In the genomic region with DNA sequence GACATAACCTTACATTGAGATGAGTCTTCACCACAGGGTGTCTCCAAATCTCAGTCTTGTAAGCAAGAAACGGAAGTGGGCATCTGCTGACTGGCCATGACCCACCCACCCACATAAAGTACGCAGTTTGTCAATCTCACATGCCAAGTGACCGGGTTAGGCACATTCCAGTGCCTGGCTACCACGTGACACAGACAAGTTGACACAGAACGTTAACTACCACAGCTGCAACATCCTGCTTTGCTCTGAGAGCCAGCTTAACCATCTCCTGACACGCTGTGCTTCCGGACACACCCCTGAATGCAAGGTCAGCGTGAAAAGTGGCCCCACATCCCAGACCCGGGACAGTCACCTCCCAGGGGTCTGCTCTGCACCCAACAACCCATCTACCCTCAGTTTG, we compare ENCODE assay signal across 16 mouse cellular contexts. TPM values are rescaled to one million over a fixed set of nuclear protein-coding genes. Genes with fewer than 3 reads are reported as not detected.
DNase-seq lines count a peak whose midpoint lies in the region; ATAC-seq and TF ChIP-seq lines count a peak whose summit lies in the region.
"Had no signal": no experiment of that assay in that cellular context is flagged by ENCODE, and none has a peak within 500 bp of the region (broad histone marks: within the 10 kb centered on the region; RNA-seq: fewer than 3 reads in every experiment).

No protein-coding gene starts in this region.

- H3K27ac ChIP-seq in midbrain, embryonic 11.5 days (ENCODE audit: low read depth, low read length), result no peak overlapping the region
- H3K27ac ChIP-seq in midbrain, postnatal 0 days (ENCODE audit: low read depth, low read length), result no peak overlapping the region
- H3K27ac ChIP-seq: layer of hippocampus, adult 2 months; limb, embryonic 10.5 days; midbrain, embryonic 12.5 days had no signal

- peak; percentile 57 for DNase-seq in kidney, adult 9 months
- no peak for DNase-seq in kidney, postnatal 10 days
- peak; percentile 46 for DNase-seq in CD4-positive helper T cell, adult 2 months (ENCODE audit: low read depth, low spot score)
- peak; percentile 37 for DNase-seq in lung, postnatal 25 days (ENCODE audit: low spot score)
- no peak for DNase-seq in midbrain, embryonic 11.5 days (ENCODE audit: low spot score, missing footprints)
- DNase-seq in left cerebral cortex, postnatal 10 days (ENCODE audit: extremely low spot score in 1 of 2, low spot score in 2 of 2), result no peak
- DNase-seq in midbrain, postnatal 0 days (ENCODE audit: low spot score), result no peak
- DNase-seq: cerebellum, postnatal 36 days; heart, postnatal 4 days had no signal

- no peak overlapping the region for H3K9ac ChIP-seq in midbrain, embryonic 11.5 days (ENCODE audit: low read length)
- no peak overlapping the region for H3K9ac ChIP-seq in midbrain, postnatal 0 days (replicated peaks; ENCODE audit: low read length, poor library complexity, severe bottlenecking)
- H3K9ac ChIP-seq: midbrain, embryonic 12.5 days had no signal

- no peaks in the 10 kb centered on the region for H3K27me3 ChIP-seq in midbrain, embryonic 11.5 days (ENCODE audit: control insufficient read depth, insufficient read depth, low read length)
- H3K27me3 ChIP-seq in midbrain, postnatal 0 days (ENCODE audit: insufficient read depth, low read length), result no peaks in the 10 kb centered on the region
- H3K27me3 ChIP-seq: midbrain, embryonic 12.5 days had no signal

- H3K4me1 ChIP-seq in midbrain, embryonic 11.5 days (ENCODE audit: control insufficient read depth, insufficient read depth, low read length), result no peaks in the 10 kb centered on the region
- H3K4me1 ChIP-seq in midbrain, postnatal 0 days (ENCODE audit: insufficient read depth, low read length), result no peaks in the 10 kb centered on the region
- H3K4me1 ChIP-seq: limb, embryonic 10.5 days; midbrain, embryonic 12.5 days had no signal

- H3K4me3 ChIP-seq in midbrain, embryonic 11.5 days (ENCODE audit: low read depth, low read length), result no peak overlapping the region
- no peak overlapping the region for H3K4me3 ChIP-seq in midbrain, postnatal 0 days (ENCODE audit: low read depth, low read length)
- H3K4me3 ChIP-seq: layer of hippocampus, adult 2 months; limb, embryonic 10.5 days; midbrain, embryonic 12.5 days had no signal

- intact Hi-C loops in left cerebral cortex, postnatal 10 days (cut with DNase I), result no loop called here

- peak; percentile 70 for ATAC-seq in inflammation-experienced regulatory T-cells, adult 6 months
- ATAC-seq in midbrain, embryonic 11.5 days (ENCODE audit: low FRiP score), result no peak
- ATAC-seq in midbrain, postnatal 0 days (ENCODE audit: low FRiP score), result no peak

- peaks cover 24% of the 10 kb centered on the region for H3K36me3 ChIP-seq in midbrain, embryonic 11.5 days (ENCODE audit: control insufficient read depth, insufficient read depth, low read length)
- H3K36me3 ChIP-seq in midbrain, postnatal 0 days (ENCODE audit: insufficient read depth, low read length), result peaks cover 34% of the 10 kb centered on the region

- WGBS in midbrain, embryonic 11.5 days, result 87% methylated on average over 9 of the region's 9 CpGs
- WGBS in midbrain, postnatal 0 days, result 81% methylated on average over 9 of the region's 9 CpGs

- H3K4me2 ChIP-seq in midbrain, embryonic 11.5 days, result no peak overlapping the region
- no peak overlapping the region for H3K4me2 ChIP-seq in midbrain, postnatal 0 days (ENCODE audit: low read depth, low read length, poor library complexity, severe bottlenecking)
- H3K4me2 ChIP-seq: midbrain, embryonic 12.5 days had no signal

- TF ChIP-seq CTCF in midbrain, postnatal 0 days (IDR thresholded peaks at IDR 0.05), result no peak

- H3K9me3 ChIP-seq in midbrain, embryonic 11.5 days (ENCODE audit: control insufficient read depth, low read length), result no peaks in the 10 kb centered on the region
- H3K9me3 ChIP-seq in midbrain, postnatal 0 days (ENCODE audit: low read length), result no peaks in the 10 kb centered on the region
- H3K9me3 ChIP-seq: limb, embryonic 10.5 days; midbrain, embryonic 12.5 days had no signal

RNA-seq across cellular contexts. Expression of a gene that starts 26.9 kb away (rescaled TPM):
- polyA plus RNA-seq in inflammation-experienced regulatory T-cells, adult 6 months (2017; shearing (Covaris generic)), result under 1 TPM in 1 of 3 experiments, not detected in 2; 0.82 TPM
- polyA plus RNA-seq in midbrain, embryonic 11.5 days (2014; fragmentation: Nextera tagmentation; extraction: Ambion mirVana), result 0.18 and 0.25 TPM in 2 replicates
- total RNA-seq in left cerebral cortex, postnatal 10 days (2021), result under 1 TPM in 1 of 2 experiments, not detected in 1; 0.21 TPM
- not detected in 2 replicates for total RNA-seq in midbrain, postnatal 0 days (2014; rRNA removed)
- polyA plus RNA-seq in midbrain, postnatal 0 days (2015; fragmentation: Nextera tagmentation; extraction: Ambion mirVana), result not detected in 2 replicates
- total RNA-seq: granulocyte monocyte progenitor cell, adult 5-6 weeks; heart, postnatal 4 days had no signal
- polyA plus RNA-seq: neural tube, embryonic 14.5 days; small intestine, adult 2 months had no signal

RNA-seq across cellular contexts. Expression of a gene that starts 29.3 kb away (rescaled TPM):
- 1 to 10 TPM; 2.3 to 6.0 (median 4.0) TPM for polyA plus RNA-seq in inflammation-experienced regulatory T-cells, adult 6 months (2017; shearing (Covaris generic))
- polyA plus RNA-seq in midbrain, embryonic 11.5 days (2014; fragmentation: Nextera tagmentation; extraction: Ambion mirVana), result 25.0 and 27.1 TPM in 2 replicates
- total RNA-seq in left cerebral cortex, postnatal 10 days (2021), result 100 to 1,000 TPM; 133 to 143 TPM
- 107 and 139 TPM in 2 replicates for total RNA-seq in midbrain, postnatal 0 days (2014; rRNA removed)
- polyA plus RNA-seq in midbrain, postnatal 0 days (2015; fragmentation: Nextera tagmentation; extraction: Ambion mirVana), result 8.0 and 8.1 TPM in 2 replicates

RNA-seq across cellular contexts. Expression of a gene that starts 32.1 kb away (rescaled TPM):
- not detected for polyA plus RNA-seq in inflammation-experienced regulatory T-cells, adult 6 months (2017; shearing (Covaris generic))
- not detected in 2 replicates for polyA plus RNA-seq in midbrain, embryonic 11.5 days (2014; fragmentation: Nextera tagmentation; extraction: Ambion mirVana)
- 1 to 10 TPM; 1.7 to 2.1 TPM for total RNA-seq in left cerebral cortex, postnatal 10 days (2021)
- 4.1 and 4.6 TPM in 2 replicates for total RNA-seq in midbrain, postnatal 0 days (2014; rRNA removed)
- 4.1 and 4.7 TPM in 2 replicates for polyA plus RNA-seq in midbrain, postnatal 0 days (2015; fragmentation: Nextera tagmentation; extraction: Ambion mirVana)
- total RNA-seq: granulocyte monocyte progenitor cell, adult 5-6 weeks had no signal

Comparison
In these comparisons a context has a peak if more than half of its experiments do, and no peak if none do; other contexts are left out.
1. DNase-seq: peak in kidney, adult 9 months (single experiment), CD4-positive helper T cell, adult 2 months (single experiment) and lung, postnatal 25 days (single experiment); none in kidney, postnatal 10 days (single experiment), midbrain, embryonic 11.5 days (single experiment), left cerebral cortex, postnatal 10 days (0 of 2) and midbrain, postnatal 0 days (single experiment).